Mouse (Mus musculus) urinary bladder, postnatal 14 days (tissue): ENCODE measurements around the gene Procr.
"Not testable (repeated sequence)": the region's sequence is repeated elsewhere in the genome, so short reads cannot be mapped to it uniquely, and the experiment has no call there.

Source experiments
- DNase-seq: peaks from one replicate; pipeline ENCODE4 v3.0.0; 2021; ENCODE audit warnings: low spot score

Gene Procr

DNA sequence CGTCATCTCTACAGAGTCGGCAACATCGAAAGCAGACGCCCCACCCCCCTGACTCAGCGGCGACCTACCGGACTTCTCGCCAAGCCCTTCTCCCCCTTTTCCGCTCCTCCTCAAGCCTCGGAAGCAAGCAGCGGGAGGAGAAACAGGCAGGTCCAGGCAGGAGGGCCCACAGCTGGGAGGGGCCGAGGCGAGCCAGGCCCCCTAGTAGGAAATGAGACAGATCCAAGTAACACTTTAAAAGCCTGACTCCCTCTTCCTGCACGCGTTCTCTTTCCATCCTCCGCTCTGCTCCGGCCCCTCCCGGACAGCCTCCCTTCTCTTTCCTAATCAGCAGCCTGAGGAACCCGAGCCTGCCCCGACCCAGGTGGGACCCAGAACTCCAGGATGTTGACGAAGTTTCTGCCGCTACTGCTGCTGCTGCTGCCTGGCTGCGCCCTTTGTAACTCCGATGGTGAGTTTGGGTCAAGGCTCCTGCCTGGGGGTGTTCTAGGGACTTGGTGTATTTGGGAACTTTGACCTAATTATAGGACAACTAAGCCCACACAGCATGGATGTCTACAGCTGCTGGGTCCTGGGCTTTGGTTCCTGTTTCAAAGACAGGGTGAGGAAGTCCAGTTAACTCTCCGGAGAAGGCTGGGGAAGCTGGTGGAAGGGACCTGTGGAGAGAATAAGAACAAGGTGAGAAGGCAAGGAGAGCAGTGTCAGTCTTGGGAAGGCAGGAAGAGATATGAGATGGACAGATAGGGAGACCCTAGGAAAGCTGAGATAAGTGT, at the start of gene Procr:
TSS of gene Procr (plus strand) at position 104 of the 773 bp plus-strand sequence.
- DNase-seq: peak; percentile 61

DNA sequence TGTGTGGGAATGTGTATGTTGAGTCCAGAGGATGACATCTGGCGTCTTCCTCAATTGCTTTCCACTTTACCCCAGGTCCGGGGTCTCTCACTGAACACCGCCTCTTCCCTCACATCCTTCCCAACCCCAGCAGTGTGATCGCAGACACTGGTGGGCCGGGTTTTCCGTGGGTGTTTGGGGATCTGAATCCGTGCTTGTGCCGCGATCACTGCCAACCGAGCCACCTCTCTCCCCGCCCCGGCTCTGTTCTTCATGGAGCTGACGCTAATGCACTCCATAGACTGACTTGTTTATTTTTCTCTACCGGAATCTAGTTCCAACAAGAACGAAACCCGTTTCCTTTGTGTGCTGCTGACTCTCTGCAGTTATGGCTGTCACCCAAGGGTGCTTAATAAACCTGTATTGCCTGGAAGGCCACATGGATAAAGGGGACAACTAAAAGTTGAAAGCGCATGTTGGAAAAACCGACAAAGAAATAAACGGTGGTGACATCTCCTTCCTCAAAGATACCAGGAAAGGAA, 49.5 kb upstream of the Procr start:
- DNase-seq: no peak

DNA sequence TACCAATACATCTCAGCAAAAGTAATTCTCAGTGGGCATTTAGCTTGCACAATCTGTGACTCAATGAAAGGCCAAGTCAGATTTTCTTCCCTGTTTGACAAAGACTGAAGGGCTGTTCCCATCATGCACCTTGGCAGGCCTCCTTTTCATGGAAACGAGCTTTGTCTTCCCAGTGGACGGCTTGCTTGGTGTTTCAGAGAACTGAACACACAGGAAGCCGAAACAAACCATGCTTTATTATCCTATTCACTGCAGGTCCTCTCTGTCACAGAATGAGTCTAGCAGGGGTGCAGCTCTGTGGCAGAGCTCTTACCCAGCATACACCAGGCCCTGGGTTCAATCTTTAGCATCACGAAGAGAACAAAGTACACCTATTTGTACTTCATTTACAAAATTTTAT, 47.3 kb upstream of the Procr start:
- no peak for DNase-seq

DNA sequence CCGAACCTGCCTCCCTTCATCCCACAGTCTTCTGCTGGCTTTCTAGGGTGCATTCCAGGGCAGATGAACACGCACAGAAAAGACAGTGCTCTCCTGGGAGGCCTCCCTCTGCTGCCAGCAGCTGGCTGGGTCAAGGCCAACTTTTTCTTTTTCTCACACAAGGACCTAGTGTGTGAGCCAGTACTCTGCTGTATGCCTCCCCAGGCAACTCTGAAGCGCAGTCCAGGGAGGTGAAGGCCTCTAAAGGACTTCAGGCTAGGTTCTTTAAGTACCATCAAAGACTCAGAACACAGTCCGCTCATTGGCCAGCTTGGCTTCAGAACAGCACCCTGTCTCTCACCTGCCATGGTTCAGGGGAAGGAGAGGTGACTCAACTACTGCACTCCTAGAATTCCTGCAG, 43.7 kb upstream of the Procr start:
- peak; percentile 26 for DNase-seq

DNA sequence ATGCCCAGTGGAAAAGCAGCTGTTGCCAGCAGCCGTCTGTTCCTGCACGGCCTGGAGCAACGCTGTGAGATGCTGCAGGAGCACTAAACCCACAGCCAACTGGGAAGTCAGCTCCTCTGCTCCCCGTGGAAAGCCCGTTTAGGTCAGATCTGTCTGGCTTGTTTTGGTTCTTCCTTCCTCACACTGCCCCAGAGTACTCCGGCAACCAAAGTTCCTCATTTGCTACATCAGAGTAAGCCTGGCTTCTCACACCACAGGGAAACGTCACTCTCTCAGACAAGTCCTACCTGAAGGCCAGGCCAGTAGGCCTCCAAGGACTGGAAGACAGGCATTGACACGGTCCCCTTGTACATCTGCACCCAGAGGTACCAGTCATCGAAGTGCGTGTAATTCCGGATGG, 40.4 kb upstream of the Procr start:
- no peak for DNase-seq

DNA sequence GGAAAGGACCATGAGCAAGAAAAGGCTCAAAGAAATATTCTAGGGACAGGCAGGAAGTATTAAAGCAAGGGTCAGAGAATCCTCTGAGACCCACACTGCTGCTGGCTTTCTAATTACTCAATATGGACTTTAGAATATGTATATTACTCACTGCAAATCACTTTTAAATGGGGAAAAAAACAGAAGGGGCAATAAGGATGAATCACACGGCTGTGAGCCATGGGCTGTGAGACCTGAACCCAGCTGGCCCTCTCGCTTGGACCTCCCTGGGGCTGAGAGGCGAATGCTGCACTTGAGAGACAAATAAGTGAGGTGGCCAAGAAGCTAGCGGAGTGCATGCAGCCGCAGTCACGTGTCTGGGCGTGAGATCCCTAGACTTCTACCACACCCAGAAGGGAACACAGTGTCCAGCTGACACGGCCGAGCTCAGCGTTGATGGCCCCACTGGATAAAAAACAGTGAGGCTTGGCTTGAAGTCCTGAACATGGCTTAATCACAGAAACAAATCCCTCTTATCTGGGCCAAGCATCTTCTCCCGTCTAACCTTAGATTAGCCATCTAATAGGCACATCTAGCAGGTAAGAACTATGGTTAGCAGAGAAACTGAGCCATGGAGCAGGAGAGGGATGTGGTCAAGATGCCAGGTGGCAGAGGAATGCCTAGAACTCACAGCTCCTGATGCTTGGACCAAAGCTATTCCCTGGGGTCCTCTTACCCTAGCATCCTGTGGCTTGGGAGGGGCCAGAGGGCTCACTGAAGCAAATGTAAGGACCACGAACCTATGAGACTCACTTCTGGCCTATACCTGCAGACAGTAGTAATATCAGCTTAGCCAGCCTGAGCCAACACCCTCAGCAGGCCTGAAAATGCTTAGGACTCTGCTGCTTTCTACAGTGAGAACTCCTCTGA, 33.6 kb upstream of the Procr start:
- peak; percentile 44 for DNase-seq

DNA sequence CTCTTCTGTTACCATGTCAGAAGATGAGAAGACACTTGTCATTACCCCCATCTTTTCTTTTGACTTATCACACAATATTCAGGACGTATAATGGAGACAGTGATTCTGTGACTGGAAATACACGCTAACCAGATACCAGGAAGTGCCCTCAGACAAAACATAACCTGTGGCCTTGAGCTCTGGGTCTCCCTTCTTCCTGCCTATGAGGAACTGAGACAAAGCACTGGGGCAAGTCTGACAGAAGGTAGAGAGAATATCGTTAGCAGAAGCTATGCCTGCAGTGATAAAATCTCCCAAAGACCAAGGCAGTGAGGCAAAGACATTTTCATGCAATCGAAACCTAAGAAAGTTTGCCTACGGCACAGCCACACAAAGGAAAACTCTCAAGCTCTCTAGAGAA, 30.3 kb upstream of the Procr start:
- no peak for DNase-seq

DNA sequence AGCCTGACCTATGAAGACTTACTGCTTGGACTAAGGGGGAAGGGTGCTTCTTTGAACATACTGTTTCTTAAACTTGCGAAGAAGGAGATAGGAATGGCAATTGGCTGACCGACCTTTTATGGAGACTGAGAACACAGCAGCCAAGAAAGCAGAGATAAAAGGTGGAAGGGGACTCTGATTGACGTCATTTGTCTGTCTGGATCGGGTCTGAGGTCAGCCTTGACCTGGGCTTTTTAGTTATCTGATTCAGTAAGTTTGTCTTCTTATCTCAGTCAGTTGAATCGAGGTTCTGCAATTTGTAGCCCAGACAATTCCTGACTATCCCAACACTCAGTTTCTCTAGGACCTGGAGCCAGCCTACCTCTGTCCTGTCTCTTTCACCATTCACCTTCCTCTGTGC, 26.9 kb upstream of the Procr start:
- no peak for DNase-seq

DNA sequence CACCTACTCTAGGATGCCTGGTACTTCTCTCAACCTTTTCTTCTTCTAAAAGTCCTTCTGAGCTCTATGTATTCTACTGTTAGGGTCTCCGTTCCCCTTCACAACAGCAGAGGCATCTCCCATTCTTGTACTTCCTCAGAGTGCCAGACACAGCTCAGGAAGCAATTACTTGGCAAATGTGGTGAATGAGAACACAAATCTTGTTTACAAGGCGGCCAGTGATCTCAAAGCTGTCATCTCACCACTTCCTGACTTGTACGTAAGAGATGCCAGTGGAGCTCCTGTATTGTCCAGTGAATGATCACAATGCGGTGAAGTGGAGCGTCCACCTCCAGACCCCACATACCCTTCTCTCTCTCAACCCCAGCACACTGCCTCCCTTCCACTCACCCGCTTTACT, 26.4 kb upstream of the Procr start:
- DNase-seq: no peak

DNA sequence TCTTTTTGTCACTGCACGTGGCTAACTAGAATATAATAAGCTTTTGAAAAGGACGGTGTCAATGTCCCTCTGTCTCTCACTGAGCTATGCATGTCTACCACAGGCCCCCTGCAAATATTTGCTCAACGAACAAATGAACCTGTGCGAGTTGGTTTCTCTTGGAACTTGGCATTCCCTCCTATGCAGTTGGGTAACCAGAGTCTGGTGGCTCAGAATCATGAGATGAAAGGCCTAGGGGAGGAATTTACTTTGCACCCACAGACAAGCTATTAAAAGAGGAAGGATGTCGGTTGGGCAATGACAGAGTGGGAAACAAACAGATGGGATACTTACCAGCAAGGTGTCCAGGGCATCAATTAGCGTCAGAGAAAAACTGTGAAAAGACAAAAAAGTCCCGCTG, 24.6 kb upstream of the Procr start:
- no peak for DNase-seq

DNA sequence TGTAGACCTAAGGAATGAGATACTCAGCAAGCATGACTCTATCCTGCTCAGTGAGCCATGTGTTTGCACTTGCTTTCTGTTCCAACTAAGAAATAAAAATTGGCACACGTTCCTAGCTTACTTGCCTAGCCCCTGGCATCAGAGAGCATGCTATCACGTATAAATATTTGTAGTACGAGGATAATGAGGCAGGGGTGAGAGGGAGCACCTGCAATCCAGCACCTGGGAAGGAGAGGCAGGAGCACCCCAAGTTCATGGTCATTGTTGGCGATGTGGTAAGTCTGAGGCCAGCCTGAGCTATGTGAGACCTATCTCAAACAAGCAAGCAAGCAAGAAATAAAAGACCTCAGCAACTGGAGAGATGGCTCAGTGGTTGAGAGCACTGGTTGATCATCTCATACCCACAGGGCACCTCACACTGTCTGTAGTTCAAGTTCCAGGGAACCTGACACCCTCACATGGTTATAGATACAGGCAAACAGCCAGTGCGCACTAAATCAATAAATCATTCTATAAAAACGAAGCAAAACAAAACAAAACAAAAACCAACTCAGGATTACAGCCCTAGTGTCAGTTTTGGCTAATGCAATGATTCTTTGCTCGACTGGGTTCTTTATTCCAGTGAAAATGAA, 23.0 kb upstream of the Procr start:
- DNase-seq: no peak

DNA sequence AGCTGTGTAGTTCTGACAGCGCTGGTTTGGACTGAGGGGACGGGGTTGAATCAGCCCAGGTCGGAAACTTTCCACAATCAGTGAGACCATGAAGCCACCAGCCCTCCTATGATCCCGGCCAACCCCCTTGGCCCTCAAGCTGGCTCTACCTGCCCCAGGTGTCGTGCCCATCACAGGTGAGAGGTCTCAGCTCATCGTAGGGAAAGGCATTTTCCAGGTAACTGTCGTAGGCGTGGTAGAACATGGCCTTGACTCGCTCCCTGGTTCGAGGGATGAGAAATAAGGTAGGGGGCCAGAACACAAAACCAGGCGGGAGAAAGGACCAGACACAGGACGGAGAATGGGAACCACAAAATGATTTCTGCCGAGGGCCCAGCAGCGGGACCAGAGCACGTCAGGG, 22.2 kb upstream of the Procr start:
- DNase-seq: no peak

DNA sequence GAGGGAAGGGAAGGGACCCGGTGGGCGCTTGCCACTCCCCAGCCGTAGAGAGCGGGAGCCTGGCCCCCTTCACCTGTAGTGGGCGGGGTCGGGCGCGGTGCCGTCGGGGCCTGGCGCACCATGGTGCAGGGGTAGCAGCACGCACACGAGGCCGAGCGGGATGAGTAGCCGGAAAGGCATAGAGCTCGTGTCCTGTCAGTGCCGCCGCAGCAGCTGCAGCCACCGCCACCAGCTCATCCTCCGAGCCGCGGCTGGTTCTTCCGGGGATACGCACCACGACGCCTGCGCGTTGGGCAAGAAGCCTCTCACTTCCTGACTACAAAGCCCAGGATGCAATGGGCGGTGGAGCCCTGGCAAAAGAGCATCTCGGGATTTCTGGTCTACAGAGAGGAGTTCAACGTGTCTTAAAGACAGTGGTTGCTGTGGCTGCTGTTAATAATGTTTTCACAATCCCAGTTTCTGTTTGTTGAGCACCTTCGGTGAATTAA, 21.7 kb upstream of the Procr start, which contains the start of gene Edem2:
TSS of gene Edem2 (minus strand) at position 318 of the 488 bp plus-strand sequence.
- peak; percentile 91 for DNase-seq

DNA sequence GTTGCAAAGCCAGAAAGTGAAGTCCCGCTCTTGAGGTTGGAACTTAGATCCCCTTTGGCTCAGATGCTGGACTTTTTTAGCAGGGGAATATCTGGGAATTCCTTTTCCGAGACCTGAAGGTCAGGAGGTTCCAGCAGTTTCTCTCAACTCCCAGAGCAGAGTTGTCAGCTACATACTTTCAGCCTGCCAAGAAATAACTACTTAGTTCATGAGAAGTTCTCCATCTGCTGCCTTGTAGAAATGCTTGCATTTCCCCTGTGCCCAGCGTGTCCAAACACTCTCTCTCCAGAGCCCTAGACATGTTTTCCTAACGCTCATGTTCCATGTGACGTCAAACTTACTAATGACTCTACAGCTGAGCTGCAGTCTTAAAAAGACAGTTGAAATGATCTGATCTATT, 15.8 kb upstream of the Procr start:
- DNase-seq: no peak

DNA sequence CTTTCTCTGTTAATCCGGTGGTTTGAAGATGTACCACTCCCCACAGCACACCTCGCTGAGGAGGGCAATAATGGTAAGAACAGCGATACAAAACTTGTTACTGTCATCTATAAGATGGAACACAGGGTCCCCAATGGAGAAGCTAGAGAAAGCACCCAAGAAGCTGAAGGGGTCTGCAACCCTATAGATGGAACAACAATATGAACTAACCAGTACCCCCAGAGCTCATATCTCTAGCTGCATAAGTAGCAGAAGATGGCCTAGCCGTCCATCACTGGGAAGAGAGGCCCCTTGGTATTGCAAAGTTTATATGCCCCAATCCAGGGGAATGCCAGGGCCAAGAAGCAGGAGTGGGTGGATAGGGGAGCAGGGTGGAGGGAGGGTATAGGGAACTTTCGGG, 15.2 kb upstream of the Procr start, which contains the start of gene Gm17581:
TSS of gene Gm17581 (minus strand) at position 101 of the 400 bp plus-strand sequence.
- not testable (repeated sequence) for DNase-seq

DNA sequence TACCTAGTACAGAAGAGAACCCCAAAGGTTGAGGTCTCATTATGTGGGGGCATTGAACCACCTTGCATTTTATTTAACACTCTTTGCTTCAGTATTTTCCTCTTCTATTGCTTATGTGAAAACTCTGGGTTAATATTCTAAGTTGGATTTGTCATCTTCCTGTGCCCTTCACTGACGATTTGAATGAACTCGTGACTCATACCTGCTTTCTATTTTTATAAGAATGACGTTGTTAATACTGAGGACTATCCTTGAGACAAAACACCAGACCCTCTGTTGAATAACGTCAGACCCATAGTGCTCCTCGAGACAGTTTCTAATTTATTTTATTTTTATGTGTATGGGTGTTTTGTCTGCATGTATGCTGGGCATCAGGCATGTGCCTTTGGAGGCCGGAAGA, 14.0 kb upstream of the Procr start:
- no peak for DNase-seq

DNA sequence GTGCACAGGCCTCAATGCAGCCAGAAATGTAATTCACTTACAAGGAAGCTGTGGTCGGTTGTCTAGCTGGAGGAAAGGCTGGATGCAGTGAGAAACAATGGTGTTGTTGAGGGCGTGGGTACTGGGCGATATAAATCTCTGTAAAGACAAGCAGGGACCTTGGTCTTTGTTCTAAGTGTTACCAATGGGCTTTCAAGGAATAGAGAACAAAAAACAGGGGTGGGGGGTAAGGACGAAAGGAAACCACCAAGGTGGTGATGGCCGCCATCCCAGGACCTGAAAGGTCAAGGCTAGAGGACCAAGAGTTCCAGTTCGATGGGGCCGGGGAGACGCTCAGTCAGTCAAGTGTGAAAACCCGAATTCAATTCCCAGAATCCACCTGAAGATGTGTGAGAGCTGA, 13.1 kb upstream of the Procr start:
- no peak for DNase-seq

DNA sequence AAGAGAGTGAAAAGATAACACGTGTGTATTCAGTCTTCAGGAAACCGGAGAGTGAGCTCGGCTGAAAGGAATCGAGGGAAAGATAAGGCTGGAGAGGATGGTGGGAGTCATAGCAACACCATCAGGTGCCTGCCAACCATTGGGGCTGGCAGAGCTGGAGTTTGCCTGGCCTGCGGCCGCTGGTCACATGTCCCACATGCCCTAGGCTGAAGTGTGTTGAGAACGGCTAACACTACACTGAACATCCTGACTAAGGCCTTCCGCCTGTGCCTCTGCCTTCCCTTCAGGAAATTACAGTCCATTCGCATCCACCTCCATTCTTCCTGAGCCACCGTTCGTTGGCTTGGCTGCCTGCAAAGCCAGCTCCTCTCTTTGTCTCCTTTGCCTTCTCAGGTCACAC, 8.7 kb upstream of the Procr start:
- no peak for DNase-seq

DNA sequence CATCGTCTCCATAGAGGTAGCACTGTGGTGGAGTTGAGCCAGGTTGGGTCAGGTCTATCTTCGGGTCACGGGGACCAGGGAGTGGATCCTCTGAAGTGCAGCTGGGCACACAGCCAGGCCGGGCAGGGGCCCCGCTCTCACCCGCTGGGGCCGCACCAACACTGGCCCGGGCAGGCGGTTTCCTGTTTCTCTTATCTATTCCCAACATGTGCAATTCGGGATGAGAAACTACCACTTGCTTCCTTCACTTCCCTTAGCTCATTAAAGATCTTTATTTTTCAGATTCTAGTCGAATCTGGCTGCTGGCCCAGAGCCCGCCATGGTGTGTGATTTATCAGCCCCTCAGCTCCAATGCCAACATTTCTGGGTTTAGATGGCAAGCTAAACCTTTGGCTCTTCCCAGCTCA, 8.0 kb upstream of the Procr start:
- peak; percentile 36 for DNase-seq

DNA sequence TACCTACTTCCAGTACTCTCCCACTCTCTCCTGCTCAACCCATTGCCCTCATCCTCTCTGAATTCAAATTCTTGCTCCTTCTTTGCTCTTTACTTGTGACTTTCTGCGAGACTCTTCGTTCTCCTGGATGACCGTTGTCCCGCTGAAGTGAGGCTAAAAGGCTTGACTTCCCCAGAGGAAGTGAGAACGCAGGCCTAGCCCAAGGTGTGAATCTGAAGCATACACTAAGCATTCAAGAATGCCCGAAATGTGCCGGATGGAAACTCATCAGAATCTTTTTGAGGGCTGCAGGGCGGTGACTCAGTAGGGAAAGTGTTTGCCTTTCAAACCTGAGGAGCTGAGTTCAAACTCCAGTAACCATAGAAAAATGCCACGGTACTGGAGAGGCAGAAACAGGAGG, 7.6 kb upstream of the Procr start:
- DNase-seq: no peak

DNA sequence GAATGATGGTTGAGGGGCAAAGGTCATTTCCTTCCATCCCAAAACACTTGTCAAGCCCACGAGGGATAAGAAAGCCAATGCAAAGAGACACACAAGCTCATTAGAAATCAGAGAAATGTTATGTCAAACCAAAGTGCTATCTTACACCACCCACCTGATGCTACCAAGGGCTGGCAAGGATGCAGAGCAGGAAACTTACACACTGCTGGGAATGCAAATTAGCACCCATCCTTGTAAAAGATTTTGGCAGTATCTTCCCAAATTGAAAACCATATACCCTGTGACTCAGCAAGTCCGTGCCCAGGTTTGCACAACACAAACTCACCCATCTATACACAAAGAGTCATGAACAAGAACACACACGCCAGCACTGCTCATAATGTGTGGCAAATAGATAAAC, 5.4 kb upstream of the Procr start:
- DNase-seq: no peak

DNA sequence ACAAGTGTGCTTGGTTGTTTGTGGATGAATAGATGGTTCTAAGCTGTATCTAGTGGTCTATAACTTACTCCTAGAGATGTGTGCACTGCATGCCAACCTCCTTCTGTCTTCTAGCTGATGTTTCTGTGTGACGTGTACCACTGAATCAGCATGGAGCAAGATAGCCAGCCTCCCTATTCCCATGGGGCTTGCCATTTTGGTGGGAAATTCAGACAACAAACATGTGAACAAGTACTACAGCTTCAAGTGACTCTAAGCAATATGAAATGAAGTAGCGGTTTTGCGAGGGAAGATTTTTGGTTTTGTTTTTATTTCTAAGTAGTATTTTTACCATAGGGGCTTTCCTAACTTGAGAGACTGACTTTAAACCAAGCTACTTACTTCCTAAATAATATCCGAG, 1.5 kb upstream of the Procr start:
- DNase-seq: no peak
